Mouse (Mus musculus): ENCODE data around the gene Sgsm1.

Sgsm1 gene

DNA sequence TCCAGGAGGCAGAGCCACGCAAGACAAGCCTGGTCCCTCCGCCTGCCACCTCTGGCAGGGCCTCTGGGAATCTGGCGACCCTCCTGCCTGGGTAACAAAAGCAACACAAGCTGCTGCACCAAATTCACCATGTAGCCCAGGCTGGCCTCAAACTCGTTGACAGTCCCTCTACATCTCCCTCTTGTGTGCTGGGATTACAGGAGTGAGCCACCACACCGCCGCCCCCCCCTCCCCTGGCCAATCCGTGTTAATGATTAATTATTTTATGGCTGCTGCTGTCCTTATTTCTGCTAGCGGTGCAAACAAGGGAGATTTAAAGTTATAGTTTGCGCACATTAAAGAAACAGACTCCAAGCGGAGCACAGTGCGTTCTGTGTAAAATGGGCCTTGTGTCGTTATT lies 93.5 kb downstream of the Sgsm1 start:
- no peak for DNase-seq (ENCODE audit: low read depth)

DNA sequence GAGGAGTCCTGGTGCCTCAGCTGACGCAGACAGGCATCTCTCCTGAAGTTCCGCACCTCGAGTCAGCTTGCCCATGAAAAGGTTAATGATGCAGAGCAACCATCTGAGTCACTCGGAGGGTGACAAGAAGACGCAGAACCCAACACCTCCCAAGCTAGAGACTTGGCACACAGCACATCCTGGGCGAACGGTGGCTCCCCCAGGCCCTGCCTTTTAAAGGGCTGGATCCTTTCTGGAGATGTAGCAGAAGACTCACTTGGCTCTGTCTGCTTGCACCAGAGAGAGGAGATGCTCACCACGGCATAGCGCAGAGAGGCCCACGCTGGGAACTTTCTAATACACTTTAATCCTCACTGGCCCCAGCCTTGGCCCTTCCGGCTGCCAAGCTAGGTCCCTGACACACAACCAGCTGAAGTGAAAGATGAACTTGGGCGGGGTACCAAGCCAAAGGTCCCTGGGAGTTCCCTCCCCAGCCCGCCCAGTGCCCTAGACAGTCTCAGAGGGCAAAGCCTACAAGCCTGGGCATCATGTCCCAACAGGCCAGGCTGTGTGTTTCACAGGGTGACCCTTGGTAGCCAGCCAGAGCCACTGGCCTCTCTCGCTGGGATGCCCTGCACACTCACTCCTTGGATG lies 94.1 kb downstream of the Sgsm1 start:
- DNase-seq (ENCODE audit: low read depth), result no peak

DNA sequence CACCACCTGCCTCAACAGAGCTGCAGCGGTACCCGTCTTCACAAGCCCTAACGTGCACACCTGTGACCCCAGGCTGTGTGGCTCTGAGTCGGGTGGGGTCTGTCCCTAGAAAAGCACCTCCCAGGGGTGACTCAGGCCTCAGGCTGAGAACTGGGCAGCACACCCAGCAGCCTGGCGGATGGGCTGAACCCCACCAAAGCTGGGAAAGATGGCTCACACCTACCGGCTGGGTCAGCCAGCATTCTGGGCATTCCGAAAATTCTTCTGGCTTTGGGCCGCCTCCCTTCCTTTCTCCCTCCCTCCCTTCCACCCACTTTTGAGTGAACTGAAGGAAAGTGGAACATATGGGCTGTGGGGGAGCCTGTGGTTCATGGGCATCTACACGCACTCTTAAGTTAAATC lies 95.0 kb downstream of the Sgsm1 start:
- DNase-seq (ENCODE audit: low read depth), result no peak

DNA sequence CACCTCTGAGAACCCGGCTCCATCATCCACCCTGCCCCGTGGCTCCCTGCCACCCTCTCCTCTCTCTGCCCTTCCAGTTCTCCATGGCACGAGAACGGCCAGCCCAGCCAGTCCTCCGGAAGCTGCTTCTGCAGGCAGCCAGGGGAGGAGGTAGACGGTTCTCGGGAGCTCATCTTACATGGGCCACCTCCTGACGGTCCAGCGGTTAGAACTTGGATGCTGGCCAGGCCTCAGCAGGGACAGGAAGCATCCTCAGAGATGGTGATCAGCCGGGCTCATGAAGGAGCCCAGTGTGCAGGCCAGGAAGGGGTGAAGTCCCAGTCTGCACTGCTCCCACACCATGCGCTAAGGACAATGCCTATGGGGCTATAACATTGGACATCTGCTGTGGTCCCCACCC lies 96.1 kb downstream of the Sgsm1 start:
- no peak for DNase-seq (ENCODE audit: low read depth)

DNA sequence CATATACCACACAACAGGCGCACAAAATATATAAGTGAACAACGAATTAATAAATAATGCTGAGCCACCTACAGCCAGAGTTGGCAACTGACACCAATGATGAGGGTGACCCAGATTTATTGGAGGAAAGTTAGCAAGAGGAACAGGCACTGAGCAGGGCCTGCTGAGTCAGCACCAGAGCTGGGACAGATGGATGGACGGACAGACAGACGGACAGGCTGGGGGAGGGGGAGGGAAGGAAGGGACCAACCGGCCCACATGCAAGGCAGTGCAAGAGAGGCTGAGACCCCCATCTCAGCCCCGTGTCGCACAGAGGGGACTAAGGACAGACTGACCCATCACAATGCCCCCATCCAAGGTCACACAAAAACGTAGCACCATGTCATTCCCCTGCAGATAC lies 96.5 kb downstream of the Sgsm1 start:
- no peak for DNase-seq (ENCODE audit: low read depth)

DNA sequence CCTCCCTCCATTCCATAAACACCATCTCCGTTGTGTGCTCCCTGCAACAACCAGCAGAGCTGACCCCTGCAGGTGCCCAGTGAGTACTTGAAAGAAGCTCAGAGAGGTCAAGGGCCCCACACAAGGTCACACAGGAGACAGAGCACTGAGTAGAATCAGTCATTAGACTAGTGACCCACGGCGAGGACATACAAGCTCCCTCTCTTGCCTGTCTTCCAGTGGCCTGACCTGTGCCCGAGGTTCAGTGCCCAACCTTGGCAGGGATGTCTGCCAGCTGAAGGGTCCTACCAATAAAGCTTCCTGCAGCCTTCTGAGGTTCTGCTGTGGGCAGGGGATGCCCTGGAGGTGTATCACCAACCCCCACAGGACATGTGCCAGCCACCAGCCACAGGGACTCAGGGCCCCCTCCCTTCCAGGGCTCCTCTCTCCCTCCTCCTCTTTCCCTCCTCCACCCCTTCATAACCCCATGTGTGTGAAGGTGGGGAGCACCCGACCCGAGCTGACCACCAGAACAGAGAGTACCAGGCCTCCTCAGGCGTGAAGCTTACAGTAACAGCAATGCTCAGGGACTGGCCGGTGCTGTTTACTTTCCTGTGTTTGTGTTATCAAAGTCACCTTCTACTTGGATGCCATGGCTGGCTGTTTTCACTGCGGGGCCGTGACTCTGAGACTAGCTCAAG lies 98.3 kb downstream of the Sgsm1 start:
- DNase-seq (ENCODE audit: low read depth), result no peak

DNA sequence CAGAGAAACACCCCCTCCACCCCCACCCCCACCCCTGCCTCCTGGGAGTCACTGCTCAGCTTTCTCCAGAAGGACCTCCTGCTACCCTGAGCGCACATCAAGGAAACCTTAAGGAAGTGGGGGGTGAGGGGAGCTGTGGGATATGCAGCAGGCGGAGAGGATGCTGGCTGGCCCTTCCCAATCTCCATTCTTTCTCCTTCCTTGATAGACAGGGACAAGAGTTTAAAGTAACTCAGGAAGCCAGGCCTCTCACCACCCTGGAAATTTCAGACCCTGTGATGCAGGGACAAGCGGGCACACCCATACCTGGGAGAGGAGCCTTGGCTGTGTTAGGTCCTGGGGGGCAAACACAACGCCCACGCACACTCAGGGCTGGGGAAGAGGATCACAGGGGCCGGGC lies 100.3 kb downstream of the Sgsm1 start:
- no peak for DNase-seq (ENCODE audit: low read depth)

DNA sequence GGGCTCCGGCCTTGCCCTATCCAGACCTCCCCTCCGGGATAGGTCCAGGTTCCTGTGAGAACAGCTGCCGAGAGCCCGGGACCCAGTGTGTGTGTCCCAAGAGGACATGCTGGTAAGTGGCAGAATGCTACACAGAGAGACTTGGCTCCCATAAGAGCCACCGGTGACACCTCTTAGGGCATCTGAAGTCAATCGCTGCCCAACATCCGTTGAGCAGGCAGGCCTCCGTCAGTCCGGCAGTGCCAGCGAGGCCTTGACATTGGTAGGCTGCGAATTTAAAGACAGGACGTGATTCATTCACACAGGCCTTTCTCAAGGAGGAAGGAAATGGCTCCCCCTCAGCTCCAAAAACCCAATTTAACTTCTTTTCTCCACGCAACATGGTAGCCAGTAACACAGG lies 100.7 kb downstream of the Sgsm1 start:
- DNase-seq (ENCODE audit: low read depth), result no peak

DNA sequence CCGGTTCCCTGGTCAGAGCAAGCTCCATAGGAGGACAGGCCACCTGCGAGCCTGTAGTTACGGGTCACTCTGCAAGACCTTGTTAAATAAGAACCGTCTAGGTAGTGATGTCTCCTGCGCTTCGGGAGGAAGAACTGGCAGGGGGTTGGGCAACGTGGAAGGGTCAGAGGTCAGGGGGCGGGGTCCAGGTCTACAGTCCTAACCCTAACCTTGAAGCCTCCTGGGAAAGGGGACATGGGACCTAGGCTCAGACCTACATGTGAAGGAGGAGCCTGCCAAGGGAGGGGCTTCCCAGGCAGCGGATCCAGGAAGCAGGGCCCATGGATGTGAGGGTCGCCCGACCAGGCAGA lies 101.2 kb downstream of the Sgsm1 start:
- DNase-seq (ENCODE audit: low read depth), result no peak

DNA sequence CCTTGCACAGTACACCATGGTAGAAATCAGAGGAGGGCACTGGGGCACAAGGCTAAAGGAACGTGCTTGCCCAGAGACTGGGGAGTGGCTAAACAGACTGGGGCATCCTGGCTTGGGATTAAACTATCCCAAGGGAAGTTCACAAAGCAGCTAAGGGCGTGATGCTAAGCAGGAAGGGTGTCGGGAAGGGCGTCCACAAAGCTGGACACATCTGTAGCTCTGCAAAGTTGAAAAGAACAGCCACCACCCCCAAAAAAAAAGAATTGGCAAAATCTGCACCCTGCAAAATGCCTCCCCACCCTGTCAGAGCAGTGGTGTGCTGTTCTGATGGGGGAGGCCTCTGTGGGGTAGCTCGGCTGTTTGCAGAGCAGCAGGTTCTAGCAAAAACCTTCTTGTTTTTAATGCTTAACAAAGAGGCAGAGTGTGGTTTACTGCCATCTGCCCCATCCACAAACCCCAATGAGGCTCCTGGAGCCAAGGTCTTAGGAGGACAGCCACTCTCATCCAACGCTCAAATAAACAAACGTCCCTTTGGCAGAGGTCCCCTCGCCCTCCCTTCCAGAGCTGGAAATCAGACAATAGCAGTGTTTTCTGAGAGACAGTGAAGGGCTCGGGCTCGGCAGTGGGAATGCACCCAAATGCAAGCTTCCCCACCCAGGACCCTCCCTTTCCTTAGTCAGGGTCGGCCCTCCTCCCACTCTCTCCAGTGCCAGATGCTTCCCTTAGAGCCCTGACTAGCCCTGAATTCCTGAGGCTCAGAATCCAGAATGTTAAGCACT lies 101.8 kb downstream of the Sgsm1 start:
- DNase-seq (ENCODE audit: low read depth), result no peak

DNA sequence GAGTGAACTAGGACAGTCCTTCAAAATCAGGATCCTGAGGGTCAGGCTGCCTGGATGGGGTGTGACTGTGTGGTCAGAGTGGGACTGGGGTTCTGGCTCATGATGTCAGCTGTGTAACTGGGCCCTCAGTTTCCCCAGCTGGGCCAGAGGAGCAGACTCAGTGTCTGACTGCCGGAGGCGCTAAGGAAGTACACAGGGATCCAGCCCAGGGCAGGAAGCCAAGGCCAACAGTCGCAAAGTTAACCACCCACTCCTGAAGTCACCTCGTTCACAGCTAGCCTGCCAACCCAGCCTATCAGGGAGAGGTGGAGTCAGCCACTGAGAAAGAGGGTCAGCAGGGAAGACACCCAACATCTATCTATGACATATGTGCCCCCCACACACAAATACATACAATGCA lies 102.5 kb downstream of the Sgsm1 start:
- DNase-seq (ENCODE audit: low read depth), result no peak

DNA sequence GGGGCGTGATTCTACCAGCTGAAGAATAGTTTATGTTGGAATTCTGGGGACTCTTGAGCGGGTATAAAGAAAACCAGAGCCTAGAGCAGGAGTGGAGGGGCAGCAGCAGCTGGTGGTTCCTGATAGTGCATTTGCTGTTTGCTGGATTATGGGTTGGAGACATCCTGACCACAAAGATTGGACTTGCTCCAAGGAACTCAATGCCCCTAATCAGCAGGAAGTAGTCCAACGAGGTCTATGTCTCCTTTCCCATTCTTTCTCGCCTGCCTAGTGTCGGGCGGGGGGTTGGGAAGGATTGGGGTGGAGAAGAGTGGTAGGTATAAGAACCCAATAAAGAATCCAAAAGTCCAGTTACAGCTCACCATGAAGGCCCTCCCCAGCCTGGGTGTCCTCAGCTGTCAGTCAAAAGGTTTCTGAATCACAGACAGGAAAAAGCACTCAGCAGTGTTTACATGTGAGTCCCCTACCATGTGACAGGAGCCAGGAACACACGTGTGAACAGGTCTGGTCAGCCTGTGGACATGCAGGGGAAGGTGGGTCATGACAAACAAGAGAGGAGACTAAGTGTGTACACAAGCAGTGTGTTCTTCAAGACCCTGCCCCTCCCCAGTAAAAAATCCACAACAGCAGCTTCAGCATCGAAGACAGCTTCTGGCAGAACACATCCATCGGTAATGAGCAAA lies 103.8 kb downstream of the Sgsm1 start:
- DNase-seq (ENCODE audit: low read depth), result no peak

DNA sequence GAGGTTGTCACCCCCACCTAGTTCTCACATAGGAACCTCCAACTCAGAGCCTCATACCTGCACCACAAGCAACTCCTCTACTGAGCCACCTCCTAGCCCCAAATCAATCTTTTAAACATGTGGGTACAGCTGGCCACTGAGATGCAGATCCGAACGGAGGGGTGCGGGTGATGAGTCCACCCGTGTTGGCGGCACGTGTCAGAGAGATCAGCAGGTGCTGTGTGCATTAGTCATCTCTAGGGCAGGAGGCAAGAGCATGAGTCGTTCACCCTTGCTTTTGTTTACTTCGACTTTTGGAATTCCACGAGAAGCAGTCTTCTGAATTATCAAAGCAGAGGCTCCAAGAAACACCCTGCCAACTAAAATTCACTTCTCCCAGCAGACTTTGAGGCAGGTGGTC lies 106.4 kb downstream of the Sgsm1 start:
- DNase-seq (ENCODE audit: low read depth), result no peak

DNA sequence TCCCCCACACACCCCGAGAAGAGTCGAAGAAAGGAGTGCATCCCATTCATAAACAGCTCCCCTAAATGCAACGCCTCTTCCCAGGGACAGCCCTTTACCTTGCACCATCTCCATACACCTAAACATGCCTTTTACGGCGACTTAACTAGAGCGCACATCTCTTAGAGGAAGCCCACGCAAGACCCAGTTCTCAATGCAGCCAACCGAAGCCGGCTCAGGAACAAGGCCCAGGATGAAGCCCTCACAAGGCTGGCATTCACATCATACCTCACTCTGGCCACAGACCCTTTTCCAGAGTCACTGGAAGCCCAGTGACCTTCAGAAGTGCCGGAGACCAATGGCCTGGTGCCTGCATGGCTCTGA lies 110.8 kb downstream of the Sgsm1 start:
- no peak for DNase-seq (ENCODE audit: low read depth)

DNA sequence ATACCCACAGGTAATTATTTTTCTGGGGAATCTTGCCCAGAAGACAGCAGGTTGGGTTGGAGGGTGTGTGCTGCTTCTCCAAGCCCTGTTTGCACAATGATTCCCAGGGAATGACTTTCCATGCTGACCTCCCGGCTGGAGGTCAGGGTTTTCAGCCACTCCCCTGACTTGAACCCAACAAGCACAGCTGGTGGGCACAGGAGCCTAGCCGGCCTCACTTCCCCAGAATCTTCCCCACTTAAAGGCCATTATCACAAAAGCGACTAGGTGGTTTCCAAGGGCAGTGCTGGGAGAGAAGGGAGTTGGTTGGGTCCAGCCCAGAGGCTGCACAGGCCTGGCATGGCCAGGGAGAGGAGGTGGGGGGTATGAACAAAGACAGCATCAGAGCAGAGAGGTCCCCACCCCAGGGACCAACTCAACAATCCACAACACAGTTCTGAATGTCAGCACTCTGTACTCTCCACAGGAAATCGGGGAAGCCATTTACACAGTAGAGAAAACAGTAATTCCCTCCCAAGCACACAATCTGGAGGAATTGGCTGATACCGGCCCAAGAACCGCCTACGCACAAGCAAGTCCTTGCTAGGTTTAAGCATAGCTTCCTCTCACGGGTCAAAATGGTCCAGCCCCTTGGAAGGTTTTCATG lies 111.3 kb downstream of the Sgsm1 start:
- DNase-seq (ENCODE audit: low read depth), result no peak

DNA sequence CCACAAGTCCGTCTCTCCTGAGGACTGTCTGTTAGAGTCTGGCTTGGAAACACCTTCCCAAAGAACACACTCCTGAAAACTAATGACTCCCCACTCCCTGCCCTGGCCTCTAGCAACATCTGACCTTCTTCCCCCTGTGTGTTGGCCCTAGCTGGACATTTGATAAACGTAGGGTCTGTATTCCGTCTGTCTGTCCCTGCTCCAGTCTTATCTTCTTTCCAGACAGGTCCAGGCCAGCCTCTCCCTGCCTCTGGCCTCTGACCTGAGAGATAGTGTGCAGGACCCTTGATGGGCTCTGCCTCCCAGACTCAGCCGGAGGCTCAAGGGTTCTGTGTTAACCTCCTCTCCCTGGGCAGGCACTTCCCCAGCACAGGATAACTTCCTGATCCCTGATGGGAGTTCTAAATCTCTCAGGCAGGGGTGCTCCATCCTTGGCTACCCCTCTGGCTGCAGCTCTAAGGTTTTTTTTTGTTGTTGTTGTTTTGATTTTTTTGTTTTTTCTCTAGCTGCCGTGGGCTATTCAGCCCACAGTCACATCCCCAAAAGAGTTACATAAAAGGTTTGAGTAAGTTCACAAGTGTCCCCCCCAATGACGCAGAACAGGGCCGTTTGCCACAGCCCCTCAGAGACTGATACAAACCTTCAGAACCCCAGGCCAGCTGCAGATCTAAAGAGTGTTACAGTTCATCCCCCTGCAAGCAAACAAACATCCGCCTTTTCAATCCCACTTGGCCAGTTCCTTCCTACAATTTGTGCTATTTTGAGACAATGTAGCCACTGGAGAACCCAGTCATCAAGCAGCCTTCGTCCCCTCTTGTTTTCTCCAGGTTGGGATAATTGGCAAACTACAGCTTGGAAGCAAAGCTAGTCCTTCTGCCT lies 113.4 kb downstream of the Sgsm1 start:
- no peak for DNase-seq (ENCODE audit: low read depth)

DNA sequence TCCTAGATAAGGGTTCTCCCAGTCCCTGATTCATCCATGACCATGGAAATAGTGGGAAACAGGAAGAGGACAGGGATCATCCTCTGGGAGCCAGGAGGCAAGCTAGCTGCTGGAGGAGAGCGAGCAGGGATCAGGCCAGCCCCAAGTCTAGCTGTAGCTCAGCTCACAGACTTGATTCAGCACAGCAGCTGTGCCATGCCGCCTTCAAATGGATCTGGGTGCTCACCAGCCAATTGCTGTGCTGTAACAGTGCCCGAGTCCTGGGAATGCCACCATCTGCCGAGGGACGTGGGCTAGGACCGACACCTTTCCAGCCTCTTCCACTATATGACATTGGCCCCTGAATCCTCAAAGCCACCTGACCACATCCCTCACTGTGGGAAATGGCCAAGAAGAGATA lies 114.7 kb downstream of the Sgsm1 start:
- no peak for DNase-seq (ENCODE audit: low read depth)

DNA sequence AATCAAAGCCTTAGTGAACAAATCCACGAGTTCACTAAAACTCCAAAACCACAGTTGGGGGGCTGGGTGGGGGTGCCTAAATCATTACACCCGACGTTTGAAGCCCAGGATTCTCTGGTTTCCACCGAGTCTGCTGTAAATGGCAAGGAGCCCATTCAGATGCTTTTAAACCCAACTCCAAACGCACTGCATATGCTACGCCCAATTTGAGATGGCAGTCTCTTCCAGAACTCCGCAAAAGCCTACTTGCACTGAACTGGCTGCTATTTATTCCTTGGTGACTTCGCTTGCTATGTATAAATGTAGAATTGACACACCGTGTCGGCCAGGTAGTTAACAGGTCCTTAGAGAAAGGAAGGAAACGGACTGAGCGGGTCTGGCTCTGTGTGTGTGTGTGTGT lies 115.1 kb downstream of the Sgsm1 start:
- DNase-seq (ENCODE audit: low read depth), result no peak

DNA sequence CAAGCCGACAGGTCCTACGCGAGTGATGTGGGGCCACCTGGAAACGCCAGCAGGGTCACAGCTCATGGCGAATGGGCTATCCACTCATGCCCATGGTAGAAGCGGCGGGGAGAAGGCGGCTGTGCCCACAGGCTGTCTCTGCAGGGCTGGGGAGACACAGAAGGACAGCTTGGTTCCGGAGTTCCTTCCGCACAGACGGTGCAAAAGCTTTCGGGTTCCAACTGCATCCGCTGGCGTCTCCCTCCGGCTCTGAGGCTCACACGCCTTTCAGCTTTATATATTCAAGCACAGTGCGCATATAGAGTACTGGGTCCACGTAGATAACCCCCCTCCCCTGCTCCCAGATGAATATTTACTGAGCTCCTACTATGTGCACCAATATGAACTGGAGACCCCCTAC lies 116.8 kb downstream of the Sgsm1 start:
- DNase-seq (ENCODE audit: low read depth), result no peak
